Mouse (Mus musculus) liver, embryonic 14.5 days (tissue): ENCODE measurements around the gene Elovl3. TPM values are rescaled to one million over a fixed set of nuclear protein-coding genes. Genes with fewer than 3 reads are reported as not detected.
"Not testable (repeated sequence)": the region's sequence is repeated elsewhere in the genome, so short reads cannot be mapped to it uniquely, and the experiment has no call there.

Experiments used
- ATAC-seq: fragments of 200-750 bp; cut with Nextera tagmentation; 2 replicates; pipeline ENCODE4 v1.8.0; 2017; ENCODE audit warnings: moderate number of reproducible peaks, mild to moderate bottlenecking, moderate library complexity; ENCODE audit not compliant: insufficient read depth
- DNase-seq, 3 experiments: peaks; one replicate each; pipeline ENCODE4 v3.0.0-alpha.2; 2012 to 2013; ENCODE audit warnings: low read depth in 3 of 3, low spot score in 3 of 3
- H3K27ac ChIP-seq: fragments of 300-500 bp; sonication (generic); 2 replicates; pipeline ENCODE4 v1.5.1; 2014; ENCODE audit warnings: moderate library complexity, mild to moderate bottlenecking, control low read depth, inconsistent platforms
- H3K27me3 ChIP-seq: fragments of 300-500 bp; sonication (generic); 2 replicates; pipeline ENCODE4 v1.6.1; 2014; ENCODE audit warnings: mild to moderate bottlenecking, low read length, moderate library complexity; ENCODE audit not compliant: control insufficient read depth, insufficient read depth
- H3K36me3 ChIP-seq: fragments of 300-500 bp; sonication (generic); replicated peaks from 2 replicates; pipeline ENCODE4 v1.6.1; 2014; ENCODE audit warnings: low read depth; ENCODE audit not compliant: control insufficient read depth, insufficient read depth
- H3K4me1 ChIP-seq, 2 experiments: fragments of 200-500 bp in 1 of 2; fragments of 300-500 bp in 1 of 2; sonication (generic) in 1 of 2; replicated peaks; 2 replicates each; pipeline ENCODE4 v1.6.1; 2012 to 2014; ENCODE audit warnings: antibody characterized with exemption in 1 of 2, inconsistent platforms in 1 of 2, low read length in 1 of 2; ENCODE audit not compliant: control insufficient read depth in 2 of 2, insufficient read depth in 2 of 2
- H3K4me2 ChIP-seq: fragments of 300-500 bp; sonication (generic); 2 replicates; pipeline ENCODE4 v1.6.1; 2014; ENCODE audit warnings: low read depth, mild to moderate bottlenecking, control low read depth, moderate library complexity
- H3K4me3 ChIP-seq, 2 experiments: fragments of 200-500 bp in 1 of 2; fragments of 300-500 bp in 1 of 2; sonication (generic) in 1 of 2; 2 replicates each; pipeline ENCODE4 v1.5.1; 2012 to 2014; ENCODE audit warnings: low read depth in 2 of 2, low read length in 2 of 2, mild to moderate bottlenecking in 2 of 2, control low read depth in 1 of 2, inconsistent platforms in 1 of 2, moderate library complexity in 1 of 2; ENCODE audit not compliant: insufficient read depth in 1 of 2
- H3K9ac ChIP-seq: fragments of 300-500 bp; sonication (generic); replicated peaks from 2 replicates; pipeline ENCODE4 v1.6.1; 2014; ENCODE audit warnings: mild to moderate bottlenecking, control low read depth, moderate library complexity
- H3K9me3 ChIP-seq: fragments of 300-500 bp; sonication (generic); 2 replicates; pipeline ENCODE4 v1.6.1; 2016; ENCODE audit warnings: low read length, mixed read lengths; ENCODE audit not compliant: control insufficient read depth
- CTCF ChIP-seq: IDR thresholded peaks from 2 replicates; pipeline ENCODE4 v1.5.1; 2016; ENCODE audit warnings: antibody characterized with exemption, low read depth, control low read depth
- EP300 ChIP-seq: IDR thresholded peaks from 2 replicates; pipeline ENCODE4 v1.6.1; 2016; ENCODE audit warnings: antibody characterized with exemption, low read depth
- WGBS: fragments of 180-500 bp; shearing (Covaris S2); extraction: QIAGEN DNeasy Blood & Tissue Kit; methylation state at CpG from one replicate; pipeline ENCODE4 v1.1.7; 2014; ENCODE audit not compliant: insufficient replicate concordance; 5-methylcytosine and 5-hydroxymethylcytosine counted together
- polyA plus RNA-seq, 2 experiments: library from polyadenylated mRNA; depleted of rRNA in 1 of 2; stranded (reverse) in 1 of 2; unstranded in 1 of 2; fragments of >200 nt; fragmentation: Nextera tagmentation in 1 of 2; extraction: Ambion mirVana in 1 of 2; gene quantifications; 2 replicates each; pipeline versions ENCODE4 v1.2.1 to v1.2.3; 2012 to 2014

Elovl3 gene
- polyA plus RNA-seq, 2 experiments, result 0.02 TPM; not detected in 1

GRCm38 (mm10) chr19:46123876-46124275 lies 7.8 kb upstream of the Elovl3 start:
- TF ChIP-seq EP300 (no peak), CTCF (no peak)
- Histone ChIP-seq H3K4me1 (peaks cover 0 to 5% of the 10 kb centered on the region in 2 experiments; a peak in 2 of 4 replicates), H3K9me3 (no peaks in the 10 kb centered on the region), H3K9ac (no peak overlapping the region), H3K27me3 (no peaks in the 10 kb centered on the region; the same call in 1 of the 2 replicates), H3K4me2 (no peak overlapping the region), H3K27ac (no peak overlapping the region), H3K4me3 (no peak overlapping the region), H3K36me3 (no peaks in the 10 kb centered on the region)
- no peak for DNase-seq
- ATAC-seq, result no peak
- 63% methylated on average over 3 of the region's 3 CpGs for WGBS

- no peak overlapping the region for H3K4me2 ChIP-seq
- no peaks in the 10 kb centered on the region for H3K36me3 ChIP-seq
- TF ChIP-seq CTCF, result no peak
- TF ChIP-seq EP300, result no peak
- DNase-seq, result no peak
- no peaks in the 10 kb centered on the region for H3K4me1 ChIP-seq
- no peaks in the 10 kb centered on the region; the same call in 1 of the 2 replicates for H3K27me3 ChIP-seq
- H3K9ac ChIP-seq, result no peak overlapping the region
- ATAC-seq, result no peak
- no peak overlapping the region for H3K4me3 ChIP-seq
- H3K9me3 ChIP-seq, result no peaks in the 10 kb centered on the region
- H3K27ac ChIP-seq, result no peak overlapping the region
Observed at GRCm38 (mm10) chr19:46124651-46125050, 7.0 kb upstream of the Elovl3 start.

GRCm38 (mm10) chr19:46126301-46126700 lies 5.4 kb upstream of the Elovl3 start:
- Histone ChIP-seq H3K4me1 (no peaks in the 10 kb centered on the region), H3K9ac (no peak overlapping the region), H3K36me3 (no peaks in the 10 kb centered on the region), H3K4me2 (no peak overlapping the region), H3K27ac (no peak overlapping the region), H3K9me3 (no peaks in the 10 kb centered on the region), H3K27me3 (peaks cover 12% of the 10 kb centered on the region), H3K4me3 (no peak overlapping the region)
- 70% methylated on average over 4 of the region's 4 CpGs for WGBS
- ATAC-seq, result no peak
- DNase-seq, result no peak
- TF ChIP-seq CTCF (no peak), EP300 (no peak)

GRCm38 (mm10) chr19:46129737-46130136 lies 2.0 kb upstream of the Elovl3 start:
- not testable (repeated sequence) for DNase-seq, H3K9me3 ChIP-seq, H3K27ac ChIP-seq, H3K36me3 ChIP-seq, H3K4me2 ChIP-seq, H3K4me3 ChIP-seq, H3K4me1 ChIP-seq, ATAC-seq, H3K9ac ChIP-seq
- peaks cover 44% of the 10 kb centered on the region for H3K27me3 ChIP-seq
- WGBS, result 61% methylated on average over 6 of the region's 6 CpGs

- ATAC-seq (no peak), DNase-seq (no peak)
- TF ChIP-seq CTCF, result no peak
- no peak for TF ChIP-seq EP300
- no peak overlapping the region for H3K27ac ChIP-seq
- no peak overlapping the region for H3K4me3 ChIP-seq
- peak overlapping the region; percentile 51; the same call in 1 of the 2 replicates for H3K4me2 ChIP-seq
- no peaks in the 10 kb centered on the region for H3K9me3 ChIP-seq
- no peaks in the 10 kb centered on the region for H3K36me3 ChIP-seq
- 10% methylated on average over 8 of the region's 8 CpGs for WGBS
- no peak overlapping the region for H3K9ac ChIP-seq
- H3K27me3 ChIP-seq, result peaks cover 60% of the 10 kb centered on the region
- peaks cover 0 to 5% of the 10 kb centered on the region in 2 experiments; a peak in 2 of 4 replicates for H3K4me1 ChIP-seq
Observed at GRCm38 (mm10) chr19:46131283-46131682, 414 bp upstream of the Elovl3 start.

- peaks cover 72% of the 10 kb centered on the region for H3K27me3 ChIP-seq
- TF ChIP-seq CTCF (no peak), EP300 (no peak)
- peaks cover 4 to 8% of the 10 kb centered on the region in 2 experiments for H3K4me1 ChIP-seq
- no peak overlapping the region for H3K27ac ChIP-seq
- H3K4me2 ChIP-seq, result no peak overlapping the region
- H3K9ac ChIP-seq, result no peak overlapping the region
- H3K9me3 ChIP-seq, result no peaks in the 10 kb centered on the region
- H3K36me3 ChIP-seq, result no peaks in the 10 kb centered on the region
- H3K4me3 ChIP-seq, result no peak overlapping the region
- DNase-seq (no peak), ATAC-seq (no peak)
- WGBS, result 20% methylated on average over 6 of the region's 6 CpGs
Observed at GRCm38 (mm10) chr19:46132577-46132976, 880 bp downstream of the Elovl3 start.
